Mouse (Mus musculus) cerebellum, postnatal 10 days (tissue): ENCODE measurements around the gene Dnajc11.

Experiments used
- DNase-seq, 2 experiments: peaks; one replicate each; pipeline ENCODE4 v3.0.0; 2021; ENCODE audit warnings: mixed read lengths in 2 of 2

Dnajc11 gene

GRCm38 (mm10) chr4:151932576-151933504 is 651 bp upstream of the Dnajc11 start:
- DNase-seq, result no peak

GRCm38 (mm10) chr4:151934215-151934572 is 703 bp downstream of the Dnajc11 start:
- no peak for DNase-seq

GRCm38 (mm10) chr4:151937441-151937840 is 4.0 kb downstream of the Dnajc11 start:
- no peak for DNase-seq

GRCm38 (mm10) chr4:151938089-151938488 is 4.6 kb downstream of the Dnajc11 start:
- DNase-seq, result no peak

- DNase-seq, result no peak
Measured at GRCm38 (mm10) chr4:151946211-151946610, 12.7 kb downstream of the Dnajc11 start.

GRCm38 (mm10) chr4:151948497-151949471 is 15.3 kb downstream of the Dnajc11 start:
- peak; percentile 56 to 58 for DNase-seq

- no peak for DNase-seq
Measured at GRCm38 (mm10) chr4:151953209-151953608, 19.7 kb downstream of the Dnajc11 start.

GRCm38 (mm10) chr4:151955791-151956190 is 22.3 kb downstream of the Dnajc11 start:
- DNase-seq, result no peak

- no peak for DNase-seq
Measured at GRCm38 (mm10) chr4:151957584-151958315, 24.3 kb downstream of the Dnajc11 start.

GRCm38 (mm10) chr4:151959849-151960512 is 26.5 kb downstream of the Dnajc11 start:
- no peak for DNase-seq

GRCm38 (mm10) chr4:151960513-151960854 is 27.0 kb downstream of the Dnajc11 start:
- DNase-seq, result no peak

- DNase-seq, result no peak
Measured at GRCm38 (mm10) chr4:151962817-151963216, 29.3 kb downstream of the Dnajc11 start.

GRCm38 (mm10) chr4:151968204-151968921 is 34.9 kb downstream of the Dnajc11 start:
- no peak for DNase-seq

- DNase-seq, result peak; percentile 67 to 85
Measured at GRCm38 (mm10) chr4:151972221-151972967, 38.9 kb downstream of the Dnajc11 start.

GRCm38 (mm10) chr4:151975441-151975840 is 42.0 kb downstream of the Dnajc11 start:
- DNase-seq, result peak; percentile 50 to 76

GRCm38 (mm10) chr4:151977748-151978147 is 44.3 kb downstream of the Dnajc11 start:
- peak; percentile 94 to 96 for DNase-seq

GRCm38 (mm10) chr4:151980699-151981098 is 47.2 kb downstream of the Dnajc11 start:
- peak in 1 of 2 experiments; percentile 61 for DNase-seq

GRCm38 (mm10) chr4:151981363-151981762 is 47.9 kb downstream of the Dnajc11 start:
- DNase-seq, result peak; percentile 88 to 90

GRCm38 (mm10) chr4:151983043-151983442 is 49.6 kb downstream of the Dnajc11 start:
- no peak for DNase-seq

- peak; percentile 71 to 75 for DNase-seq
Measured at GRCm38 (mm10) chr4:151983560-151983959, 50.1 kb downstream of the Dnajc11 start.

GRCm38 (mm10) chr4:151985886-151986285 is 52.4 kb downstream of the Dnajc11 start:
- DNase-seq, result peak; percentile 66 to 68
